Mouse (Mus musculus): ENCODE measurements around the gene Erv3.

Gene Erv3

DNA sequence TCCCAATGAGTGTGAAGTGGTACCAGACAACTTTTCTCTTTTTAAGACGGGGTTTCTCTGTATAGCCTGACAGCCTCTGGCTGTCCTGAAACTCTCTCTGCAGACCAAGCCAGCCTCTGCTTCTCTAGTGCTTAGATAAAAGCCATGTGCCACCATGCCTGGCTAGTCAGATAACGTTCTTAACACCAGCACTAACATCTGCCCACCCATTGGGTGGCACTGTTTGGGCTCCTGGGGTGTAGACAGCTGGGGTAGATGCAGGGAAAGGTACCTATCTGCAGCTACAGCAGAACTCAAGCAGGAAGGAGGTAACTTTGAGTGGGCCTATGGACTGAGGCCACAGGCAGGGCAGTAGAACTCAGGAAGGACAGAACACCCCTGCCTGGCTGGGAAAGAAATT, 34.0 kb downstream of the Erv3 start:
- intact Hi-C loops (cut with DNase I), result loop anchor here (10.0 kb wide), 1 partner anchor 419 kb away; the partner anchor contains the start of gene Tmem230

DNA sequence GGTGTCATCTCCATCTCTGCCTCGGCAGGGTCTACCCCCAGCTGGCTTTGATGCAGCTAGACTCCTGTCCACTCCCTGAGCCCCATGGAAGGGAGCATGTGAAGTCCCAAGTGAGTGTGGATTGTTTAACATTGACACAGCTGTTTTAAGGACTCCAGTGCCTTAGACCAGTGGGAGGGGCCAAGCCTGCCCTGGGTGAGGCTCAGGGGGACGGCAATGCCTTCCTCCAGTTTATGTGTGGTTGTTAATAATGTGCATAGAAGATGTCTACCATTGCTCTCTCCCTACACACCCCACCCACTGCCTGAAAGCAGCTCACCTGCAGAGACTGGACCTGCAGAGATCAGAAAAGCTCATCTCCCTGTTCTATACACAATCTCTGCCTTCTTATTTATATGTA, 35.6 kb downstream of the Erv3 start:
- intact Hi-C loops (cut with DNase I), result loop anchor here (10.0 kb wide), 1 partner anchor 421 kb away; the partner anchor contains the start of gene Tmem230

- intact Hi-C loops (cut with DNase I), result loop anchor here (10.0 kb wide), 1 partner anchor 422 kb away; the partner anchor contains the start of gene Tmem230
Measured at GRCm38 (mm10) chr2:131822492-131822891, 37.1 kb downstream of the Erv3 start.

DNA sequence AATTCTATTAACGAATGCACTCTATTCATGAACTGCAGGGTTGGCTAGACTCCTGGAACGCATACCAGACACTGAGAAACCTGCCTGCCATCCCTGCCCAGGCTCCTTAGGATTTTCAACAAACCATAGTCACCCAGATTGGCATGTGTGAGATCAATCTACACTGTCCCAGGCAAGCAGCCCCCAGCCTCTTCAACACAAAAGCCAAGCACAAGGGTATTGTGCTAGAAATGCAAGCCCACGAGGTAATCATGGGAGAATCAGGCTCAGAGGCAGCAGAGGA, 37.9 kb downstream of the Erv3 start:
- intact Hi-C loops (cut with DNase I), result loop anchor here (2.0 to 10.0 kb wide), 3 partner anchors 119 to 423 kb away; partner anchors contain the start of gene Tmem230

GRCm38 (mm10) chr2:131820932-131821707, 38.4 kb downstream of the Erv3 start:
- intact Hi-C loops (cut with DNase I), result loop anchor here (2.0 to 10.0 kb wide), 3 partner anchors 120 to 424 kb away; partner anchors contain the start of gene Tmem230

DNA sequence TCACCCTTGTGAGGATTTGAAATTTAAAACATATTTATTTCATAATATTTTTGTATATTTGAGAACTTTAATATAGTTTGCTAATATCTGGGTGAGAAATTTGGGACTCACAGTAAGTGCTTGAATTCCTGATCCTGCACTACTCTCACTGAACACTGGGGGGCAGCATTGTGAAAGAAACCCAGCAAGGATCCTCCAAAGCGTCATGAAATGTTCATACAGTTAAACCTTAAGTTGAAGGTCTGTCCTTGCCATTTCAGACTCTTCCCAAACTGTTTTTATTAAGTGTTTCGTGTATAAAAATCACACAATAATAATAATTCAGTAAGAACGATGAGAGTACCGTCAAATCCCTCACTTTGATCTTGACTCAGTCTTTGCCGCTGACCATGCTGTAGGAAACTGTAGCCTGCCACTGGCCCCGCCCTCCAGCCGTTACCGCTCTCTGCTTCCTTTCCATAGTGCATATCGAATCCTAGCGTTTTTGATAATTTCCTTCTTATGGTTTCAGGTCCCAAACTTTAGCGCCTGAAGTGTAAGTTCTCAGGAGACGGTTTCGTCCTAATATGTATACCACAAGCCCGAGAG, 39.4 kb downstream of the Erv3 start:
- intact Hi-C loops (cut with DNase I), result loop anchor here (2.0 to 10.0 kb wide), 3 partner anchors 121 to 425 kb away; partner anchors contain the start of gene Tmem230

DNA sequence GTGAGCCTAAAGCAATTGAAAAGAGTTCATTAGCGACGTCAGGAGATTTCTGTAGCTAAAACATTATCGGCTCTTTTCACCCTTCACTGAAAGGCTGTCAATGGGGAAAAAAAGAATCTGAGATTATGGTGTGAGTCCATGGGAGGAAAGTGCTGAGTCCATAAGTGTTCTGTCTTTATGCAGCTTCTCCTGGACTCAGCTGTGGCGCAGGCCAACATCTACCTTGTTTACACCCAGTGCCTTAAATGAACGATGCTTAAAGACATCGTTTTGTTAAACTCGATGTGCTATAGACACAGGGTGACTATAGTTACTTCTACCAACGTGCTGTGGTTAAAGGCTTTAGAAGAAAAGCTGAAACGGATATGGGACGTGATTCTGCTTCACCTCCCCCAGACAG, 45.2 kb downstream of the Erv3 start:
- intact Hi-C loops (cut with DNase I), result loop anchor here (5.0 kb wide), 2 partner anchors 42 to 267 kb away; no protein-coding TSS in a partner anchor

- intact Hi-C loops (cut with DNase I), result loop anchor here (2.0 to 5.0 kb wide), 4 partner anchors 41 to 391 kb away; no protein-coding TSS in a partner anchor
Measured at GRCm38 (mm10) chr2:131813437-131813836, 46.1 kb downstream of the Erv3 start.

GRCm38 (mm10) chr2:131812480-131813137, 46.9 kb downstream of the Erv3 start:
- intact Hi-C loops (cut with DNase I), result loop anchor here (2.0 to 5.0 kb wide), 4 partner anchors 40 to 390 kb away; no protein-coding TSS in a partner anchor

- intact Hi-C loops (cut with DNase I), result loop anchor here (2.0 to 5.0 kb wide), 4 partner anchors 39 to 389 kb away; no protein-coding TSS in a partner anchor
Measured at GRCm38 (mm10) chr2:131811607-131812006, 47.9 kb downstream of the Erv3 start.

GRCm38 (mm10) chr2:131808856-131809255, 50.7 kb downstream of the Erv3 start:
- intact Hi-C loops (cut with DNase I), result no loop called here

- intact Hi-C loops (cut with DNase I), result no loop called here
Measured at GRCm38 (mm10) chr2:131807660-131808059, 51.9 kb downstream of the Erv3 start.

GRCm38 (mm10) chr2:131806863-131807262, 52.7 kb downstream of the Erv3 start:
- intact Hi-C loops (cut with DNase I), result no loop called here

DNA sequence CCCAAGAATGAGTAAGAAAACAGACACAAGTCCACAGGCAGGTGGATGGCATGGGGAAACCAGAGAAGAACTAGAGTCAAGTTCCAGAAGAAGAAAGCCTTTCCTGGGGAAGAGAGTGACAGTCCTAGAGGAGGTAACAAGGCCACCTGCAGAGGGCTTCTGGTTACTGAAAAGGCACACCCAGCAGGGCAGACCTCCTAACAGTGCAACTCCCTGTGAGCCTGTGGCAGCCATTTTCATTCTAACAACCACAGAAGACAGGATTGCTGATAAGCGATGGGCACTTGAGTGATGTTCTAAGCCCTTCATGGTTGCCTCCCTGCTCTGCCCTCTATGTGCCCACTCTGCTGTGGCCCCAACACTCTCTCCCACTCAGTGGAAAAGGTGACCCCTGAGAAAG, 54.2 kb downstream of the Erv3 start:
- intact Hi-C loops (cut with DNase I), result no loop called here

DNA sequence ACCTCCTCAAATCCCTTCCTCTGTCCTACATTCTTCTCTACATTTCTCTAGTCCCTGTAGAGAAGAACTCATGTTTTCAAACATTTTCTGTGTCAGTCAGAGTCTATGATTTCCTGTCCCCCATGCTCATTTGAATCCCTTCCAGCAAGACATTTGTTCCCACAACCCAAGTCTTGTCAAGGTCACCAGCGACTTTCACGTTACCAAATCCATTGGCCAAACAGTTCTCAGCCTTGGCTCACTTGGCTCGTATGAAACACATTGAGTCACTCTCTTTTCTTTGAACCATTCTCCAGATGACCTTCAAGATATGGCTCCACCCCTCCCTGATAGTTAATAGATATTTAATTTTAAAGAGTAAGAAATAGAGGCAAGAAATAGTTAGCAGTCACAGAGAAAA, 55.7 kb downstream of the Erv3 start:
- intact Hi-C loops (cut with DNase I), result no loop called here

All from adrenal gland (tissue).